In genomic region chr7:102170300-102170699, GRCm38 (mm10) we compare ENCODE assay signal across 13 mouse cellular contexts. TPM values are rescaled to one million over a fixed set of nuclear protein-coding genes. Genes with fewer than 3 reads are reported as not detected.
DNase-seq lines count a peak whose midpoint lies in the region; ATAC-seq and TF ChIP-seq lines count a peak whose summit lies in the region.
"Had no signal": no experiment of that assay in that cellular context is flagged by ENCODE, and none has a peak within 500 bp of the region (broad histone marks: within the 10 kb centered on the region; RNA-seq: fewer than 3 reads in every experiment).

No protein-coding gene starts in this region.

- no peak for ATAC-seq in heart, postnatal 0 days (ENCODE audit: insufficient read depth, low read depth)
- ATAC-seq in activated CD4-positive, CD25-positive, alpha-beta regulatory T cell, adult 4 months = no peak
- ATAC-seq: forebrain, embryonic 13.5 days; midbrain, embryonic 15.5 days had no signal

- TF ChIP-seq CTCF in heart, postnatal 0 days (IDR thresholded peaks at IDR 0.05; ENCODE audit: low read depth) = peak; percentile 25

- no peaks in the 10 kb centered on the region for H3K4me1 ChIP-seq in heart, postnatal 0 days (ENCODE audit: control insufficient read depth, insufficient read depth)
- H3K4me1 ChIP-seq: forebrain, embryonic 13.5 days; limb, embryonic 10.5 days; midbrain, embryonic 15.5 days had no signal

- TF ChIP-seq EP300 in heart, postnatal 0 days (IDR thresholded peaks at IDR 0.05; ENCODE audit: low read depth) = no peak

- H3K4me3 ChIP-seq in heart, postnatal 0 days (ENCODE audit: low read depth, low read length) = no peak overlapping the region
- H3K4me3 ChIP-seq: forebrain, embryonic 13.5 days; limb, embryonic 10.5 days; midbrain, embryonic 15.5 days had no signal

- intact Hi-C loops in heart, postnatal 25 days (cut with DNase I) = no loop called here
- intact Hi-C loops in left cerebral cortex, postnatal 4 days (cut with DNase I) = loop anchor here (10.0 kb wide), 1 partner anchor 45 kb away; no protein-coding TSS in a partner anchor

- H3K36me3 ChIP-seq in heart, postnatal 0 days (replicated peaks; ENCODE audit: control insufficient read depth, insufficient read depth, low read length) = peaks cover 34% of the 10 kb centered on the region

- no peaks in the 10 kb centered on the region for H3K9me3 ChIP-seq in heart, postnatal 0 days (replicated peaks; ENCODE audit: control insufficient read depth, low read length)
- H3K9me3 ChIP-seq: forebrain, embryonic 13.5 days; limb, embryonic 10.5 days; midbrain, embryonic 15.5 days had no signal

- H3K9ac ChIP-seq in heart, postnatal 0 days (replicated peaks; ENCODE audit: low read depth, low read length) = no peak overlapping the region
- H3K9ac ChIP-seq: forebrain, embryonic 13.5 days; midbrain, embryonic 15.5 days had no signal

- H3K27ac ChIP-seq in heart, postnatal 0 days (ENCODE audit: low read depth) = no peak overlapping the region
- H3K27ac ChIP-seq: forebrain, embryonic 13.5 days; limb, embryonic 10.5 days; midbrain, embryonic 15.5 days had no signal

- no peaks in the 10 kb centered on the region for H3K27me3 ChIP-seq in heart, postnatal 0 days (ENCODE audit: control insufficient read depth, insufficient read depth, low read length)
- H3K27me3 ChIP-seq: forebrain, embryonic 13.5 days; midbrain, embryonic 15.5 days had no signal

- no peak overlapping the region for H3K4me2 ChIP-seq in heart, postnatal 0 days (ENCODE audit: low read depth, low read length)
- H3K4me2 ChIP-seq: forebrain, embryonic 13.5 days; midbrain, embryonic 15.5 days had no signal

- no peak for DNase-seq in heart, postnatal 0 days (ENCODE audit: low spot score)
- DNase-seq in heart, postnatal 25 days (ENCODE audit: low spot score) = no peak
- DNase-seq in thymus, postnatal 14 days = peak; percentile 4
- DNase-seq in thymus, postnatal 25 days = no peak
- peak; percentile 36 for DNase-seq in embryo, embryonic 10.5 days (ENCODE audit: low spot score)
- no peak for DNase-seq in yolk sac, embryonic 10.5 days (ENCODE audit: low spot score)
- no peak for DNase-seq in left cerebral cortex, postnatal 4 days
- DNase-seq: cerebellum, adult 11-12 months; kidney, adult 11 months had no signal

RNA-seq across cellular contexts. Expression of gene Nup98, which starts 39.7 kb away (rescaled TPM):
- 28.0 and 36.0 TPM in 2 replicates for total RNA-seq in heart, postnatal 0 days (2014; rRNA removed; ENCODE audit: low replicate concordance)
- polyA plus RNA-seq in heart, postnatal 0 days (2015; fragmentation: Nextera tagmentation; extraction: Ambion mirVana) = 10.6 and 12.2 TPM in 2 replicates
- total RNA-seq in heart, postnatal 25 days (2021) = 10 to 100 TPM; 29.0 to 32.5 TPM
- 10 to 100 TPM; 33.8 to 33.9 TPM for polyA plus RNA-seq in activated CD4-positive, CD25-positive, alpha-beta regulatory T cell, adult 4 months (2017; shearing (Covaris generic))
- total RNA-seq in left cerebral cortex, postnatal 4 days (2021) = 10 to 100 TPM; 39.4 to 41.2 TPM

RNA-seq across cellular contexts. Expression of gene Pgap2, which starts 39.7 kb away (rescaled TPM):
- total RNA-seq in heart, postnatal 0 days (2014; rRNA removed; ENCODE audit: low replicate concordance) = 79.5 and 117 TPM in 2 replicates
- 60.9 TPM in 2 replicates for polyA plus RNA-seq in heart, postnatal 0 days (2015; fragmentation: Nextera tagmentation; extraction: Ambion mirVana)
- total RNA-seq in heart, postnatal 25 days (2021) = 10 to 100 TPM; 58.8 to 68.0 TPM
- polyA plus RNA-seq in activated CD4-positive, CD25-positive, alpha-beta regulatory T cell, adult 4 months (2017; shearing (Covaris generic)) = 10 to 100 TPM; 47.6 to 62.3 TPM
- total RNA-seq in left cerebral cortex, postnatal 4 days (2021) = 10 to 100 TPM; 36.7 to 39.0 TPM

RNA-seq across cellular contexts. Expression of gene Chrna10, which starts 53.7 kb away (rescaled TPM):
- total RNA-seq in heart, postnatal 0 days (2014; rRNA removed; ENCODE audit: low replicate concordance) = 0.92 TPM in 1 of 2 replicates, not detected in the other
- polyA plus RNA-seq in heart, postnatal 0 days (2015; fragmentation: Nextera tagmentation; extraction: Ambion mirVana) = 0.14 TPM in 2 replicates
- total RNA-seq in heart, postnatal 25 days (2021) = not detected
- polyA plus RNA-seq in activated CD4-positive, CD25-positive, alpha-beta regulatory T cell, adult 4 months (2017; shearing (Covaris generic)) = not detected
- total RNA-seq in left cerebral cortex, postnatal 4 days (2021) = not detected
- polyA plus RNA-seq: forebrain, embryonic 13.5 days; midbrain, embryonic 15.5 days had no signal

Comparison
In these comparisons a context has a peak if more than half of its experiments do, and no peak if none do; other contexts are left out.
1. DNase-seq: peak in thymus, postnatal 14 days (single experiment) and embryo, embryonic 10.5 days (single experiment); none in heart, postnatal 0 days (single experiment), heart, postnatal 25 days (single experiment), thymus, postnatal 25 days (single experiment), yolk sac, embryonic 10.5 days (single experiment) and left cerebral cortex, postnatal 4 days (single experiment).